Mouse (Mus musculus): ENCODE measurements at regions not wholly inside any gene's neighbourhood (a gene's known extent, or its start where the extent isn't known, plus 50 kb on each side); places are given as distances from the start of the nearest gene placed in this dataset.
"Not testable (repeated sequence)": the region's sequence is repeated elsewhere in the genome, so short reads cannot be mapped to it uniquely, and the experiment has no call there.

GRCm38 (mm10) chr3:5806947-5807575 lies 56.5 kb downstream of the Gm8797 start:
- no peak for ATAC-seq (ENCODE audit: poor library complexity, severe bottlenecking)

- no peak for ATAC-seq (ENCODE audit: poor library complexity, severe bottlenecking)
Observed at GRCm38 (mm10) chr3:5811071-5811590, 60.5 kb downstream of the Gm8797 start.

GRCm38 (mm10) chr3:5820243-5820642 lies 69.6 kb downstream of the Gm8797 start:
- not testable (repeated sequence) for ATAC-seq (ENCODE audit: poor library complexity, severe bottlenecking)

- ATAC-seq (ENCODE audit: poor library complexity, severe bottlenecking): not testable (repeated sequence)
Observed at GRCm38 (mm10) chr3:5860237-5860636, 109.6 kb downstream of the Gm8797 start.

- no peak for ATAC-seq (ENCODE audit: poor library complexity, severe bottlenecking)
Observed at GRCm38 (mm10) chr3:5870407-5870806, 119.8 kb downstream of the Gm8797 start.

GRCm38 (mm10) chr3:5879113-5879512 lies 128.5 kb downstream of the Gm8797 start:
- ATAC-seq (ENCODE audit: poor library complexity, severe bottlenecking): no peak

- no peak for ATAC-seq (ENCODE audit: poor library complexity, severe bottlenecking)
Observed at GRCm38 (mm10) chr3:5917536-5917935, 166.9 kb downstream of the Gm8797 start.

- peak; percentile 62; the same call in 1 of the 2 replicates for ATAC-seq (ENCODE audit: poor library complexity, severe bottlenecking)
Observed at GRCm38 (mm10) chr3:5950243-5950642, 199.6 kb downstream of the Gm8797 start.

- ATAC-seq (ENCODE audit: poor library complexity, severe bottlenecking): not testable (repeated sequence)
Observed at GRCm38 (mm10) chr3:5989011-5989645, 238.5 kb downstream of the Gm8797 start.

- ATAC-seq (ENCODE audit: poor library complexity, severe bottlenecking): no peak
Observed at GRCm38 (mm10) chr3:6004423-6004822, 253.8 kb downstream of the Gm8797 start.

GRCm38 (mm10) chr3:6018749-6019148 lies 268.1 kb downstream of the Gm8797 start:
- ATAC-seq (ENCODE audit: poor library complexity, severe bottlenecking): no peak

GRCm38 (mm10) chr3:6041325-6041724 lies 290.7 kb downstream of the Gm8797 start:
- ATAC-seq (ENCODE audit: poor library complexity, severe bottlenecking): not testable (repeated sequence)

GRCm38 (mm10) chr3:6049472-6050045 lies 299.0 kb downstream of the Gm8797 start:
- peak; percentile 56; the same call in 1 of the 2 replicates for ATAC-seq (ENCODE audit: poor library complexity, severe bottlenecking)

GRCm38 (mm10) chr3:6051901-6052300 lies 301.3 kb downstream of the Gm8797 start:
- no peak for ATAC-seq (ENCODE audit: poor library complexity, severe bottlenecking)

- ATAC-seq (ENCODE audit: poor library complexity, severe bottlenecking): no peak
Observed at GRCm38 (mm10) chr3:6083855-6084254, 333.2 kb downstream of the Gm8797 start.

- ATAC-seq (ENCODE audit: poor library complexity, severe bottlenecking): no peak
Observed at GRCm38 (mm10) chr3:6087267-6087666, 336.7 kb downstream of the Gm8797 start.

- ATAC-seq (ENCODE audit: poor library complexity, severe bottlenecking): no peak
Observed at GRCm38 (mm10) chr3:6093931-6094330, 343.3 kb downstream of the Gm8797 start.

- ATAC-seq (ENCODE audit: poor library complexity, severe bottlenecking): not testable (repeated sequence)
Observed at GRCm38 (mm10) chr3:6094410-6094809, 343.8 kb downstream of the Gm8797 start.

- no peak for ATAC-seq (ENCODE audit: poor library complexity, severe bottlenecking)
Observed at GRCm38 (mm10) chr3:6100863-6101262, 350.3 kb downstream of the Gm8797 start.

GRCm38 (mm10) chr3:6102866-6103265 lies 352.3 kb downstream of the Gm8797 start:
- no peak for ATAC-seq (ENCODE audit: poor library complexity, severe bottlenecking)

- ATAC-seq (ENCODE audit: poor library complexity, severe bottlenecking): no peak
Observed at GRCm38 (mm10) chr3:6106659-6107058, 356.1 kb downstream of the Gm8797 start.
